Mouse (Mus musculus): ENCODE data around the gene Stx18. TPM values are rescaled to one million over a fixed set of nuclear protein-coding genes. Genes with fewer than 3 reads are reported as not detected.

Gene Stx18
- polyA plus RNA-seq, 1 experiment from 2014 or later: 38.6 TPM

DNA sequence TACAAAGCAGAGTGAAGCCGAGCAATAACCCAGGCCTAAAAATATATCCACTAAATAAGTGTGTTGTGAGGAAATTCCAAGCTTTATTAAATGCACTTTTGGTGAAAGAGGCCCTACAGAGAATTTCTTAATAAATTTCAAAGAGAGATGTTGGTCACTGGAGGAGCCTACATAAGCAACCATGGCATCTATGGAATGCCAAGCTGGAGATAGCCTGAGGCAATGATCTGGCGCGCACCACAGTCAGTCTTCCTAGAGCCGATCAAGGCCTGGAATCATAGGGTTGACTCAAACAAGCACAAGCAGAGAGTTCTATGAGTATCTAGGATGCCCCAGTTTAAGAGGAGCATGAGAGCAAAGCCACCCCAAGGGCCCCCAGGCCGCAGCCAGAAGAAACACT, 10.9 kb upstream of the Stx18 start:
- no peaks in the 10 kb centered on the region for H3K4me1 ChIP-seq (replicated peaks; ENCODE audit: control insufficient read depth, insufficient read depth, low read length)
- no peak overlapping the region for H3K4me3 ChIP-seq (replicated peaks; ENCODE audit: low read length)

GRCm38 (mm10) chr5:38038274-38038673, 268 bp upstream of the Stx18 start:
- Histone ChIP-seq H3K27ac (ENCODE audit: low read length) (no peak overlapping the region), H3K36me3 (ENCODE audit: control insufficient read depth, insufficient read depth) (no peaks in the 10 kb centered on the region), H3K9me3 (ENCODE audit: control insufficient read depth, low read length) (no peaks in the 10 kb centered on the region), H3K9ac (replicated peaks; ENCODE audit: low read depth, low read length) (peak overlapping the region; percentile 94; the same call in 1 of the 2 replicates), H3K4me3 (replicated peaks; ENCODE audit: low read length) (peak overlapping the region; percentile 99), H3K4me1 (replicated peaks; ENCODE audit: control insufficient read depth, insufficient read depth, low read length) (peaks cover 15% of the 10 kb centered on the region), H3K4me2 (ENCODE audit: low read length) (peak overlapping the region; percentile 93), H3K27me3 (replicated peaks; ENCODE audit: control insufficient read depth, insufficient read depth, low read length) (peaks cover 2% of the 10 kb centered on the region; the same call in 1 of the 2 replicates)
- 20% methylated on average over 9 of the region's 9 CpGs for WGBS
- peak; percentile 3; the same call in 1 of the 2 replicates for ATAC-seq

More for the DNA sequence above, 10.9 kb upstream of the Stx18 start:
- no peak for ATAC-seq
- Histone ChIP-seq H3K27ac (ENCODE audit: low read length) (no peak overlapping the region), H3K4me2 (ENCODE audit: low read length) (no peak overlapping the region), H3K27me3 (replicated peaks; ENCODE audit: control insufficient read depth, insufficient read depth, low read length) (no peaks in the 10 kb centered on the region), H3K9me3 (ENCODE audit: control insufficient read depth, low read length) (no peaks in the 10 kb centered on the region), H3K36me3 (ENCODE audit: control insufficient read depth, insufficient read depth) (no peaks in the 10 kb centered on the region), H3K9ac (replicated peaks; ENCODE audit: low read depth, low read length) (no peak overlapping the region)
- 88% methylated on average over 5 of the region's 5 CpGs for WGBS

DNA sequence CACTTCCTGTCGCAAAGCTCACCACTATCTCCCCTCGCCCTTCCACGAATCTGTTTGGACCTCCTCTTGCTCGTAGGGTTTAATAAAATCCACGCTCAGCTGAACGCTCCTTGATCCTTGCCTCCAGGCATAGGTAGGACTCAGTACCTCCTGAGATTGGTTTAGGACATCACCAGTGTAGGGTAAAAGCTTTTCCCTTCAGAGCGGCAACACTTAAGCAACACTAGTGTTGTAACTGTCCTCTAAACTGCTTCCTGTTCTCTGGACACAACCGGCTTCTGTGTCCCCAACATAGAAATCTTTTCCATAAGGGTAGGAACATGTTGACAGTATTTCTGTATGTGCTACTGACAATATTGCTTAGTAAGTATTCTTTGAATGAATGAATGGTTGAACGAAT, 1.3 kb downstream of the Stx18 start:
- 33% methylated on average over 9 of the region's 9 CpGs for WGBS
- Histone ChIP-seq H3K4me2 (ENCODE audit: low read length) (peak overlapping the region; percentile 93), H3K27ac (ENCODE audit: low read length) (no peak overlapping the region), H3K9me3 (ENCODE audit: control insufficient read depth, low read length) (no peaks in the 10 kb centered on the region), H3K9ac (replicated peaks; ENCODE audit: low read depth, low read length) (peak overlapping the region; percentile 94), H3K4me1 (replicated peaks; ENCODE audit: control insufficient read depth, insufficient read depth, low read length) (peaks cover 15% of the 10 kb centered on the region), H3K36me3 (ENCODE audit: control insufficient read depth, insufficient read depth) (no peaks in the 10 kb centered on the region), H3K27me3 (replicated peaks; ENCODE audit: control insufficient read depth, insufficient read depth, low read length) (0 out of 2 replicates have a peak, but pooled peaks cover 2% of the 10 kb centered on the region), H3K4me3 (replicated peaks; ENCODE audit: low read length) (peak overlapping the region; percentile 99)
- ATAC-seq: no peak

DNA sequence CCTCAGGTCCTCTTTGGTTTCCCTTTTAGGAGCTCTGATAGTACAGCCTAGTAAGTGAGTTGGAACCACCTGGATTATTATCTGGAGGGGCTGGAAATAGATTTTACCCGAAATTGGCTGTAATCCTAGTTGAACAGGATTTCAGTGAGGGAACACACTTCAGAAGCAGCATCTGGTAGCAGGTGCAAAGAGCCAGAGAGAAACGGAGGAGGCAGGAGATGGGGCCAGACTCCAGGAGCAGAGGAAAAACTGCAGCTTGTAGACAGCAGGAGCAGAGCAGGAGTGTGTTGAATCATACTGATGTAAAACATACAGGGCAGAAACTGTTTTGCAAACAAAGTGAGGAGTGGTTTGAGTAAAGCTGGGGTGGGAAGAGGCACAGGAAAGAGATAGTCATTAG, 6.4 kb downstream of the Stx18 start:
- WGBS: 60% methylated on average over 2 of the region's 2 CpGs
- Histone ChIP-seq H3K9me3 (ENCODE audit: control insufficient read depth, low read length) (no peaks in the 10 kb centered on the region), H3K9ac (replicated peaks; ENCODE audit: low read depth, low read length) (no peak overlapping the region), H3K4me1 (replicated peaks; ENCODE audit: control insufficient read depth, insufficient read depth, low read length) (peaks cover 7% of the 10 kb centered on the region), H3K36me3 (ENCODE audit: control insufficient read depth, insufficient read depth) (no peaks in the 10 kb centered on the region), H3K27me3 (replicated peaks; ENCODE audit: control insufficient read depth, insufficient read depth, low read length) (no peaks in the 10 kb centered on the region), H3K4me2 (ENCODE audit: low read length) (no peak overlapping the region), H3K4me3 (replicated peaks; ENCODE audit: low read length) (no peak overlapping the region), H3K27ac (ENCODE audit: low read length) (no peak overlapping the region)
- ATAC-seq: no peak

- H3K27ac ChIP-seq (ENCODE audit: low read length): no peak overlapping the region
- 50% methylated on average over 3 of the region's 3 CpGs for WGBS
- ATAC-seq: no peak
- no peak overlapping the region for H3K4me2 ChIP-seq (ENCODE audit: low read length)
- H3K9me3 ChIP-seq (ENCODE audit: control insufficient read depth, low read length): no peaks in the 10 kb centered on the region
- no peak overlapping the region for H3K9ac ChIP-seq (replicated peaks; ENCODE audit: low read depth, low read length)
- H3K36me3 ChIP-seq (ENCODE audit: control insufficient read depth, insufficient read depth): no peaks in the 10 kb centered on the region
- no peak overlapping the region for H3K4me3 ChIP-seq (replicated peaks; ENCODE audit: low read length)
- no peaks in the 10 kb centered on the region for H3K27me3 ChIP-seq (replicated peaks; ENCODE audit: control insufficient read depth, insufficient read depth, low read length)
- H3K4me1 ChIP-seq (replicated peaks; ENCODE audit: control insufficient read depth, insufficient read depth, low read length): no peaks in the 10 kb centered on the region
Measured at GRCm38 (mm10) chr5:38048177-38048576, 9.6 kb downstream of the Stx18 start.

DNA sequence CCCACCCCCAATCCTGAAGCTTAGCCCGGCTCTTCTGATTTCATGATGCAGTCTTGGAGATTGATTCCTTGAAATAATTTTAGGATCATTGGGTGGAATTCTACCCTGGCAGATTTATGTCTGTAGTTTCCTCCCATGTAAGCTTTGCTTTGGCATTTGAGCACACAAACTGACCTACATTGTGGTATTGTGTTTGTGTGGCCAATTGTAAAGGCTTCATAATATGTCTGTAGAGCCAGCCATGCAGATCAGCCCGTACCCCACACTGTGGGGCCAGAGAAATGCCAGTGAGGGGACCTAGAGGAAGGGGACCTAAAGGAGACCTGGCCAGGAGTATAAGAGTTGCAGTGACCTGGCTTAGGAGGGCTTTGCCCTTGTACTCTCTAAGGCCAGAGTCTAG, 22.5 kb downstream of the Stx18 start:
- H3K27me3 ChIP-seq (replicated peaks; ENCODE audit: control insufficient read depth, insufficient read depth, low read length): no peaks in the 10 kb centered on the region
- no peak overlapping the region for H3K4me3 ChIP-seq (replicated peaks; ENCODE audit: low read length)
- no peak for ATAC-seq
- no peak overlapping the region for H3K9ac ChIP-seq (replicated peaks; ENCODE audit: low read depth, low read length)
- H3K27ac ChIP-seq (ENCODE audit: low read length): no peak overlapping the region
- H3K4me1 ChIP-seq (replicated peaks; ENCODE audit: control insufficient read depth, insufficient read depth, low read length): peaks cover 10% of the 10 kb centered on the region
- no peak overlapping the region for H3K4me2 ChIP-seq (ENCODE audit: low read length)
- 35% methylated on average over 2 of the region's 2 CpGs for WGBS
- H3K9me3 ChIP-seq (ENCODE audit: control insufficient read depth, low read length): no peaks in the 10 kb centered on the region
- no peaks in the 10 kb centered on the region for H3K36me3 ChIP-seq (ENCODE audit: control insufficient read depth, insufficient read depth)

GRCm38 (mm10) chr5:38062709-38063108, 24.2 kb downstream of the Stx18 start:
- WGBS: 24% methylated on average over 5 of the region's 5 CpGs
- no peak overlapping the region for H3K4me3 ChIP-seq (replicated peaks; ENCODE audit: low read length)
- no peak overlapping the region for H3K27ac ChIP-seq (ENCODE audit: low read length)
- H3K4me2 ChIP-seq (ENCODE audit: low read length): no peak overlapping the region
- no peaks in the 10 kb centered on the region for H3K27me3 ChIP-seq (replicated peaks; ENCODE audit: control insufficient read depth, insufficient read depth, low read length)
- H3K36me3 ChIP-seq (ENCODE audit: control insufficient read depth, insufficient read depth): no peaks in the 10 kb centered on the region
- H3K9ac ChIP-seq (replicated peaks; ENCODE audit: low read depth, low read length): no peak overlapping the region
- peaks cover 10% of the 10 kb centered on the region for H3K4me1 ChIP-seq (replicated peaks; ENCODE audit: control insufficient read depth, insufficient read depth, low read length)
- no peak for ATAC-seq
- no peaks in the 10 kb centered on the region for H3K9me3 ChIP-seq (ENCODE audit: control insufficient read depth, low read length)

- Histone ChIP-seq H3K27me3 (replicated peaks; ENCODE audit: control insufficient read depth, insufficient read depth, low read length) (no peaks in the 10 kb centered on the region), H3K36me3 (ENCODE audit: control insufficient read depth, insufficient read depth) (no peaks in the 10 kb centered on the region), H3K9me3 (ENCODE audit: control insufficient read depth, low read length) (no peaks in the 10 kb centered on the region), H3K27ac (ENCODE audit: low read length) (no peak overlapping the region), H3K4me1 (replicated peaks; ENCODE audit: control insufficient read depth, insufficient read depth, low read length) (peaks cover 10% of the 10 kb centered on the region), H3K9ac (replicated peaks; ENCODE audit: low read depth, low read length) (no peak overlapping the region), H3K4me2 (ENCODE audit: low read length) (no peak overlapping the region), H3K4me3 (replicated peaks; ENCODE audit: low read length) (no peak overlapping the region)
- WGBS: 72% methylated on average over 5 of the region's 5 CpGs
- no peak for ATAC-seq
Measured at GRCm38 (mm10) chr5:38063339-38063738, 24.8 kb downstream of the Stx18 start.

- no peaks in the 10 kb centered on the region for H3K27me3 ChIP-seq (replicated peaks; ENCODE audit: control insufficient read depth, insufficient read depth, low read length)
- H3K27ac ChIP-seq (ENCODE audit: low read length): peak overlapping the region; percentile 10; the same call in 1 of the 2 replicates
- H3K9me3 ChIP-seq (ENCODE audit: control insufficient read depth, low read length): no peaks in the 10 kb centered on the region
- H3K9ac ChIP-seq (replicated peaks; ENCODE audit: low read depth, low read length): no peak overlapping the region
- H3K4me2 ChIP-seq (ENCODE audit: low read length): no peak overlapping the region
- no peak for ATAC-seq
- H3K4me1 ChIP-seq (replicated peaks; ENCODE audit: control insufficient read depth, insufficient read depth, low read length): peaks cover 10% of the 10 kb centered on the region
- H3K36me3 ChIP-seq (ENCODE audit: control insufficient read depth, insufficient read depth): no peaks in the 10 kb centered on the region
- no peak overlapping the region for H3K4me3 ChIP-seq (replicated peaks; ENCODE audit: low read length)
- WGBS: 77% methylated on average over 4 of the region's 4 CpGs
Measured at GRCm38 (mm10) chr5:38064043-38064575, 25.6 kb downstream of the Stx18 start.

DNA sequence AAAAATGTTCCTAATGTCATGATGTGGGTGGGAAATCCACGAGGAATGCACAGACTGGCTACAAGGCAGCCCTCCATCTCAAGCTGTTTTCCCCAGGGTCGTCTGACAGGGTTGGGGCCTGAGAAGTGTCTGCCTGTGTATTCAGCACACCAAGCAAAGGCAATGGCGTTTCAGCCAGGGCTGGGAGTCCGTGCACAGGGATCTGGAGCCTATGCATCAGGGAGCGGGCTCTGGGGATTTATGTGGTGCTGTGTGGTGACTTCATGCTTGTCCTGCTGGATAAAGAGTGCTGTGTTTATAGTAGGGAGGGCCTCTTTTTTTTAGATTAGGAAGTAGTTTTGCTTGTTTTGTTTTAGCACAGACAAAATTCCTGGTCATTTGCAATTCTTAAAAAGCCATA, 26.2 kb downstream of the Stx18 start:
- H3K4me1 ChIP-seq (replicated peaks; ENCODE audit: control insufficient read depth, insufficient read depth, low read length): peaks cover 10% of the 10 kb centered on the region
- no peak overlapping the region for H3K9ac ChIP-seq (replicated peaks; ENCODE audit: low read depth, low read length)
- H3K36me3 ChIP-seq (ENCODE audit: control insufficient read depth, insufficient read depth): no peaks in the 10 kb centered on the region
- peak overlapping the region; percentile 6; the same call in 1 of the 2 replicates for H3K27ac ChIP-seq (ENCODE audit: low read length)
- H3K4me2 ChIP-seq (ENCODE audit: low read length): no peak overlapping the region
- ATAC-seq: no peak
- H3K4me3 ChIP-seq (replicated peaks; ENCODE audit: low read length): no peak overlapping the region
- no peaks in the 10 kb centered on the region for H3K9me3 ChIP-seq (ENCODE audit: control insufficient read depth, low read length)
- no peaks in the 10 kb centered on the region for H3K27me3 ChIP-seq (replicated peaks; ENCODE audit: control insufficient read depth, insufficient read depth, low read length)
- 30% methylated on average over 5 of the region's 5 CpGs for WGBS
